Mouse (Mus musculus): ENCODE results near the gene Zmynd15.

- no peak for TF ChIP-seq CTCF (IDR thresholded peaks at IDR 0.05; ENCODE audit: control insufficient read depth, insufficient read depth, insufficient read length)
- no peak for TF ChIP-seq USF1 (IDR thresholded peaks at IDR 0.05; ENCODE audit: low read depth)
- no peak for TF ChIP-seq MYOG (IDR thresholded peaks at IDR 0.05; ENCODE audit: control insufficient read depth, extremely low read depth, insufficient read length)
- no peak for TF ChIP-seq CEBPB (IDR thresholded peaks at IDR 0.05; ENCODE audit: low read depth)
- no peak for TF ChIP-seq FOSL1 (IDR thresholded peaks at IDR 0.05; ENCODE audit: insufficient read depth, low read length, poor library complexity, severe bottlenecking)
- TF ChIP-seq MYOD1 (IDR thresholded peaks at IDR 0.05; ENCODE audit: control insufficient read depth, insufficient read length, low read depth), result no peak
- no peak for TF ChIP-seq MAX (IDR thresholded peaks at IDR 0.05)
Measured at GRCm38 (mm10) chr11:70458688-70459600, at the start of gene Zmynd15.

All from C2C12 (cell line).